Mouse (Mus musculus) cerebellum, adult 2 months (tissue): Measurements from ENCODE around the gene Olfr536. TPM values are rescaled to one million over a fixed set of nuclear protein-coding genes. Genes with fewer than 3 reads are reported as not detected.
"Not testable (repeated sequence)": the region's sequence is repeated elsewhere in the genome, so short reads cannot be mapped to it uniquely, and the experiment has no call there.

Experiments used
- DNase-seq, 2 experiments: peaks; one replicate each; pipeline ENCODE4 v3.0.0; 2021
- H3K27ac ChIP-seq: fragments of 200-500 bp; 2 replicates; pipeline ENCODE4 v1.5.1; 2012; ENCODE audit warnings: low read length, control low read depth, inconsistent platforms; ENCODE audit not compliant: insufficient read depth
- H3K27me3 ChIP-seq: fragments of 200-500 bp; 2 replicates; pipeline ENCODE4 v1.6.1; 2012; ENCODE audit warnings: inconsistent platforms, mild to moderate bottlenecking, low read length, moderate library complexity; ENCODE audit not compliant: control insufficient read depth, insufficient read depth
- H3K4me1 ChIP-seq: fragments of 200-500 bp; 2 replicates; pipeline ENCODE4 v1.6.1; 2011; ENCODE audit warnings: low read length; ENCODE audit not compliant: control insufficient read depth, insufficient read depth
- H3K4me3 ChIP-seq: fragments of 200-500 bp; replicated peaks from 2 replicates; pipeline ENCODE3; 2011; ENCODE audit warnings: mild to moderate bottlenecking, low read depth, low read length, control low read depth; ENCODE audit not compliant: insufficient read depth
- CTCF ChIP-seq: fragments of 200-500 bp; IDR thresholded peaks from 2 replicates; pipeline ENCODE4 v1.5.1; 2011; ENCODE audit warnings: low read depth, mild to moderate bottlenecking, control low read depth, low read length, moderate library complexity, borderline replicate concordance; ENCODE audit not compliant: insufficient read depth
- POLR2A ChIP-seq: fragments of 200-500 bp; IDR thresholded peaks from 2 replicates; pipeline ENCODE4 v1.6.1; 2011; ENCODE audit warnings: low read length, control low read depth, borderline replicate concordance; ENCODE audit not compliant: insufficient read depth
- WGBS: fragments of 180-500 bp; shearing (Covaris S2); methylation state at CpG from one replicate; pipeline ENCODE4 v1.1.7; 2018; 5-methylcytosine and 5-hydroxymethylcytosine counted together
- polyA plus RNA-seq: library from polyadenylated mRNA; depleted of rRNA; stranded (reverse); fragments of >200 nt; gene quantifications from 2 replicates; pipeline ENCODE4 v1.2.3, GENCODE M21; 2012; rRNA removed

Olfr536 gene
- polyA plus RNA-seq = not detected in 2 replicates

GRCm38 (mm10) chr7:140507346-140508021 lies at the start of gene Olfr536:
Gene Olfr536, minus strand, starts transcription at chr7:140507396.
- not testable (repeated sequence) for H3K4me1 ChIP-seq, H3K27me3 ChIP-seq, H3K27ac ChIP-seq, H3K4me3 ChIP-seq, DNase-seq
- 21% methylated on average over 1 of the region's 2 CpGs for WGBS

DNA sequence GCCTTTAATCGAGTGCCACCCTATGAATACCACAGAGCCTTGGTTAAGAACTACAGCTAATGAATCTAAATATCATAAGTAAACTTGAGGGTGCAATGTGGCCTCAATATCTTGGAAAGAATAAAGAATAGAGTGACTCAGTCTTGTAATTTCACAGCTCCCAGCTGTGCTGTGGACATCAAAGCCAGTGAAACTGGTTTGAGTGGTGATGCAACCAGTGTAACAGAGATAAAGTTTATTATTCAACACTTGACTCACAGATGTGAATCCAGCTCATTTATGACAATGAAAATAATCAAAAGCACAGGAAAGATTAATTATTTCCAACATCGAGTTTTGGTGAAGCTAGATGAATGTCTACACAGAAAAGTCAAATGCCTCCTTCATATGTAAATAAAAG lies 32.5 kb upstream of the Olfr536 start:
- no peak overlapping the region for H3K4me3 ChIP-seq
- DNase-seq = no peak
- TF ChIP-seq POLR2A = no peak
- TF ChIP-seq CTCF = no peak
- 74% methylated on average over 2 of the region's 2 CpGs for WGBS
- no peaks in the 10 kb centered on the region for H3K27me3 ChIP-seq
- H3K4me1 ChIP-seq = no peaks in the 10 kb centered on the region
- H3K27ac ChIP-seq = no peak overlapping the region

GRCm38 (mm10) chr7:140494702-140495101 lies 12.5 kb downstream of the Olfr536 start:
- Histone ChIP-seq H3K4me1 (no peaks in the 10 kb centered on the region), H3K27me3 (no peaks in the 10 kb centered on the region), H3K4me3 (no peak overlapping the region), H3K27ac (no peak overlapping the region)
- no peak for DNase-seq
- TF ChIP-seq POLR2A (no peak), CTCF (no peak)

- Histone ChIP-seq H3K4me1 (no peaks in the 10 kb centered on the region), H3K27me3 (no peaks in the 10 kb centered on the region), H3K27ac (no peak overlapping the region), H3K4me3 (no peak overlapping the region)
- 56% methylated on average over 2 of the region's 2 CpGs for WGBS
- DNase-seq = no peak
- TF ChIP-seq POLR2A = no peak
- TF ChIP-seq CTCF = no peak
Measured at GRCm38 (mm10) chr7:140494231-140494630, 13.0 kb downstream of the Olfr536 start.

DNA sequence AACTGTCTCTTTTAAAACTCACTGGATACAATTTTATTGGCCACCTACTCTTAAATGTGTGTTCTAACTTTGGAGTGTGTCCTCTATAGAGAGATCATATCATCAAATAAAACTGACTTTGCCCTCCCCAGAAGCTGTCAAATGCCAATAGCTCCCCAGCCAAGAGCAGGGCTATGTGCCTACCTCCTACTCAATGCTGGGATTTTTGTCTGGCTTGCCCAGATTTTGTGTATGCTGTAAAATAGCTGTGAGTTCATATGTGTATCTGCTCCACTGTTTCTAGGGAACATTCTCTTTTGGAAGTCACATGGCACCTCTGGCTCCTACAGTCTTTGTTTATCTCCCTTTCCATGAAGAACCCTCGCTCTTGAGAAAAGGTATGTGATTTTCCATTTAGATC lies 18.2 kb downstream of the Olfr536 start:
- WGBS = 75% methylated on average over 1 of the region's 1 CpGs
- Histone ChIP-seq H3K4me3 (no peak overlapping the region), H3K4me1 (no peaks in the 10 kb centered on the region), H3K27ac (no peak overlapping the region), H3K27me3 (no peaks in the 10 kb centered on the region)
- DNase-seq = no peak
- TF ChIP-seq POLR2A = no peak
- no peak for TF ChIP-seq CTCF

DNA sequence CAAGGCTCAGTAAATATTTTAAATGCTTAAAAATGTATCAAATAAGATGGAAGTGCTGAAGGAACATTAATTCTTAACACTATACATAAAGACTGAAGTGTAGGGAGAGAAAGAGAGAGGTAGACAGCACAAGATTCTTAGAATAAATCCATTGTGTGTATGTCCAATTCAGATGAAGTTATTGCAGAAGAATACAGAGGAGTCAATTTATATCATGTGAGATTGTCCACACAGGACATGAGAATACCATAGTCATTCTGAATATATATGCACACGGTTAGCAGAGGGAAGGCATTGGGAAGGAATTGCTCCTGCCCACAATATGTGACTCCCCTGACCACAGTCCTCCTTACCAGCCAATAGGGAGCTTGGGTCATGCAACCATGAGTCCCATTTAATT lies 23.3 kb downstream of the Olfr536 start, which contains the start of gene Olfr535:
Gene Olfr535, plus strand, starts transcription at position 301 of the 400 bp plus-strand sequence.
- TF ChIP-seq CTCF (no peak), POLR2A (no peak)
- no peaks in the 10 kb centered on the region for H3K27me3 ChIP-seq
- 82% methylated on average over 1 of the region's 1 CpGs for WGBS
- no peak for DNase-seq
- H3K27ac ChIP-seq = no peak within 1 kb of the TSS
- H3K4me3 ChIP-seq = no peak within 1 kb of the TSS
- H3K4me1 ChIP-seq = no peaks in the 10 kb centered on the region

DNA sequence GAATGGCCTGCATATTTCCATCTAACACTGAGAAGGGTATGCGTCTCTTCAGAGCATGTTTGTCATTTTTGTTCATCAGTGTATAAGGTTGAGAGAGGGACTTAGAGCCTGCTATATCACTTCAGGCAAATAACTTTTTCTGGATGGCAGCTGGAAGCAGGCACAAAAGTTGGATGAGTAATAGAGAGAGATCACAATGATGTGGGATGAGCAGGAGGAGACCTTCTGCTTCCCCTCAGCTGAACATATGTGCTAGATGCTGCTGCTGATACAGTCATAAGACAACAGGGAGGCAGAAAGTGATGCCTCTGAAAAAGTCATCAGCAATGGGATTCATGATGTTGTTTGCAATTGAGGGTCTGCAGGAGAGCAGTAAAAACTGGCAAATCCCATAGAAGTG lies 28.5 kb downstream of the Olfr536 start:
- no peak for DNase-seq
- Histone ChIP-seq H3K27me3 (no peaks in the 10 kb centered on the region), H3K27ac (no peak overlapping the region), H3K4me3 (no peak overlapping the region), H3K4me1 (no peaks in the 10 kb centered on the region)
- no peak for TF ChIP-seq CTCF
- WGBS = 93% methylated on average over 1 of the region's 1 CpGs

- Histone ChIP-seq H3K27me3 (no peaks in the 10 kb centered on the region), H3K4me3 (no peak overlapping the region), H3K27ac (no peak overlapping the region), H3K4me1 (no peaks in the 10 kb centered on the region)
- 74% methylated on average over 1 of the region's 1 CpGs for WGBS
- no peak for TF ChIP-seq CTCF
- no peak for TF ChIP-seq POLR2A
- DNase-seq = no peak
Measured at GRCm38 (mm10) chr7:140477886-140478285, 29.3 kb downstream of the Olfr536 start.

GRCm38 (mm10) chr7:140463070-140463469 lies 44.1 kb downstream of the Olfr536 start, which contains the start of gene Olfr533:
Gene Olfr533, plus strand, starts transcription at chr7:140463370.
- H3K27me3 ChIP-seq, DNase-seq, H3K27ac ChIP-seq, H3K4me3 ChIP-seq, H3K4me1 ChIP-seq: not testable (repeated sequence)
- 80% methylated on average over 1 of the region's 1 CpGs for WGBS
